Mouse (Mus musculus): ENCODE data around the gene Eml3.

The Eml3 gene

GRCm38 (mm10) chr19:8908531-8908930 lies 20.8 kb upstream of the Eml3 start:
- in situ Hi-C loops (cut with MboI, MseI) = loop anchor here (10.0 kb wide), 2 partner anchors 56 to 1884 kb away; partner anchors contain the start of gene Eef1g

GRCm38 (mm10) chr19:8911810-8912209 lies 17.5 kb upstream of the Eml3 start:
- in situ Hi-C loops (cut with MboI, MseI) = no loop called here

- in situ Hi-C loops (cut with MboI, MseI) = no loop called here
Measured at GRCm38 (mm10) chr19:8914212-8914611, 15.1 kb upstream of the Eml3 start.

GRCm38 (mm10) chr19:8919000-8919399 lies 10.4 kb upstream of the Eml3 start:
- in situ Hi-C loops (cut with MboI, MseI) = no loop called here

GRCm38 (mm10) chr19:8919684-8920072 lies 9.7 kb upstream of the Eml3 start:
- in situ Hi-C loops (cut with MboI, MseI) = no loop called here

GRCm38 (mm10) chr19:8920073-8920736 lies 9.1 kb upstream of the Eml3 start, which contains the start of gene B3gat3:
B3gat3 (plus strand) TSS chr19:8920374.
- in situ Hi-C loops (cut with MboI, MseI) = no loop called here

GRCm38 (mm10) chr19:8920836-8921291 lies 8.5 kb upstream of the Eml3 start:
- in situ Hi-C loops (cut with MboI, MseI) = no loop called here

- in situ Hi-C loops (cut with MboI, MseI) = no loop called here
Measured at GRCm38 (mm10) chr19:8921741-8922140, 7.6 kb upstream of the Eml3 start.

GRCm38 (mm10) chr19:8926766-8927165 lies 2.6 kb upstream of the Eml3 start:
- in situ Hi-C loops (cut with MboI, MseI) = no loop called here

GRCm38 (mm10) chr19:8927891-8928525 lies 1.3 kb upstream of the Eml3 start:
- in situ Hi-C loops (cut with MboI, MseI) = no loop called here

GRCm38 (mm10) chr19:8928689-8929223 lies 596 bp upstream of the Eml3 start:
- in situ Hi-C loops (cut with MboI, MseI) = no loop called here

GRCm38 (mm10) chr19:8930117-8930516 lies 765 bp downstream of the Eml3 start:
- in situ Hi-C loops (cut with MboI, MseI) = no loop called here

GRCm38 (mm10) chr19:8930771-8931170 lies 1.4 kb downstream of the Eml3 start:
- in situ Hi-C loops (cut with MboI, MseI) = no loop called here

- in situ Hi-C loops (cut with MboI, MseI) = loop anchor here (5.0 kb wide), 1 partner anchor 34 kb away; no protein-coding TSS in a partner anchor
Measured at GRCm38 (mm10) chr19:8936736-8937135, 7.4 kb downstream of the Eml3 start.

- in situ Hi-C loops (cut with MboI, MseI) = no loop called here
Measured at GRCm38 (mm10) chr19:8940526-8941133, 11.3 kb downstream of the Eml3 start.

- in situ Hi-C loops (cut with MboI, MseI) = no loop called here
Measured at GRCm38 (mm10) chr19:8941136-8941514, 11.8 kb downstream of the Eml3 start.

- in situ Hi-C loops (cut with MboI, MseI) = no loop called here
Measured at GRCm38 (mm10) chr19:8941515-8942217, 12.3 kb downstream of the Eml3 start, which contains the start of gene Mta2. Mta2 (plus strand) TSS chr19:8941875.

GRCm38 (mm10) chr19:8942276-8942964 lies 13.1 kb downstream of the Eml3 start:
- in situ Hi-C loops (cut with MboI, MseI) = no loop called here

- in situ Hi-C loops (cut with MboI, MseI) = no loop called here
Measured at GRCm38 (mm10) chr19:8943047-8943446, 13.7 kb downstream of the Eml3 start.

GRCm38 (mm10) chr19:8944062-8944461 lies 14.7 kb downstream of the Eml3 start:
- in situ Hi-C loops (cut with MboI, MseI) = no loop called here

- in situ Hi-C loops (cut with MboI, MseI) = no loop called here
Measured at GRCm38 (mm10) chr19:8944750-8945149, 15.4 kb downstream of the Eml3 start.

Measured in regulatory T cell (primary cell).